Mouse (Mus musculus): Measurements from ENCODE around the gene Tm2d3. TPM values are rescaled to one million over a fixed set of nuclear protein-coding genes. Genes with fewer than 3 reads are reported as not detected.

Tm2d3 gene
- polyA plus RNA-seq (2014; fragmentation: Nextera tagmentation; extraction: Ambion mirVana) = 87.3 and 90.8 TPM in 2 replicates

DNA sequence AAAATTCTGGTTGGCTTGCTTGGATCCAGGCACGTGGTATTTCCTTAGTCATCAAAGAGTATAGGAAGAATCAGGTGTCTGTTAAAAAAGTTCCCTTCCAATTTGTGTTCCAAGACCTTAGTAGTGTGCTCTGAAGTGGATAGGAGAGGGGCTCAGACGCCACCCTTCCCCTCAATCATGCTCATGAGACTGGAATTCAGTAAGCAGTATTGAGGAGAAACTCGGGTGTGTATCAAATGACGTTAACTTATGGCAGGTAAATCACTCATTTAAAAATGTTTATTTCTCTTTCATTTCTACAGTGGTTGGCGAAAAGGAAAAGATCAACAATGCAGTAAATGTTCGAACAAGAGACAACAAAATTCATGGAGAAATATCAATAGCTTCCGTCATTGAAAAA, at the start of gene Tm2d3:
Tm2d3 (plus strand) TSS at position 301 of the 400 bp plus-strand sequence.
- H3K4me3 ChIP-seq (ENCODE audit: low read depth, low read length) = no peak within 1 kb of the TSS
- ATAC-seq (replicated peaks; ENCODE audit: low FRiP score, low TSS enrichment, low read depth) (no peak), DNase-seq (ENCODE audit: low spot score) (no peak)
- H3K9ac ChIP-seq (ENCODE audit: low read length) = no peak within 1 kb of the TSS
- no peaks in the 10 kb centered on the region for H3K27me3 ChIP-seq (replicated peaks; ENCODE audit: control insufficient read depth, insufficient read depth, low read length)
- peaks cover 5% of the 10 kb centered on the region for H3K36me3 ChIP-seq (ENCODE audit: control insufficient read depth, insufficient read depth, low read length)
- no peak within 1 kb of the TSS for H3K27ac ChIP-seq (ENCODE audit: low read depth)
- no peaks in the 10 kb centered on the region for H3K9me3 ChIP-seq (ENCODE audit: control insufficient read depth, low read length)
- no peak within 1 kb of the TSS for H3K4me2 ChIP-seq (ENCODE audit: low read length)
- 85% methylated on average over 7 of the region's 7 CpGs for WGBS
- H3K4me1 ChIP-seq (replicated peaks; ENCODE audit: control insufficient read depth, insufficient read depth, low read length) = peaks cover 9% of the 10 kb centered on the region

DNA sequence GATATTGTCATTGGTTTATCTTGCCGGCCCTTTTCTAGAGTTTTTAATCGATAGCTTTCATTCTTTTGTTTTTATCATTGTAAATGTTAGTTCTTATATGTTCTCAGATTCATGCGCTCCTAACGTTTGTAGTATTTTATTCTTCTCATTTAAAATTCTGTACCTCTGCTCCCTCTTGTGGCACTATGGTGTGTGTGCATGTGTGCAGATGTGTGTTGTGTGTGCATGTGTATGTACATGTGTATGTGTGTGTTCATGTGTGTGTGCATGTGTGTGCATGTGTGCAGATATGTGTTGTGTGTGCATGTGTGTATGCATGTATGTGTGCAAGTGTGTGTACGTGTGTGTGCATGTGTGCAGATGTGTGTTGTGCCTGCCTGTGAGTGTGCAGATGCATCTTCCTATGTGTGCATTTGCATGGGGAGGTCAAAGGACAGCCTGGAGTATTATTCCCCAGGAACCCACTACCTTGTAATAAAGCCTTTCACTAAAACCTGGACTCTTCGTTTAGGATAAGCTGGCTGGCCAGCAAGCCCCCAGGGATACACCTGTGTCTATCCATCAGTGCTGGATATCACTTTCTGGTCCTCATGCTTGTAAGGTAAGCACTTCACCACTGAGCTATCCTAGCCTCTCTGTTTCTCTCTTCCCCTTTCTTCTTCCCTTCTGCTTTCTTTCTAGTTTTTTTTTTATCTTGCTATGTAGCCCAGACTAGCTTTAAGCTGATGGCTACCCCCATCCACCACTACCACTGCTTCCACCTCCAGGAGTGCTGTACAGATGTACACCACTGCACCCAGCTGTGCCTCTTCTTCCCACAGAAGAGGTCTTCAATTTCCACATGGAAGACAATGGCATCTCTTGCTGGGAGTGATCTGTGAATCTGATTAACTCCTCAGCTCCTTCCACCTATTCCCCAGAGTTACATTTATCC, 48.3 kb upstream of the Tm2d3 start:
- peak; percentile 34 for DNase-seq (ENCODE audit: low spot score)
- ATAC-seq (replicated peaks; ENCODE audit: low FRiP score, low TSS enrichment, low read depth) = no peak
- Histone ChIP-seq H3K4me1 (replicated peaks; ENCODE audit: control insufficient read depth, insufficient read depth, low read length) (no peaks in the 10 kb centered on the region), H3K9ac (ENCODE audit: low read length) (no peak overlapping the region), H3K27ac (ENCODE audit: low read depth) (no peak overlapping the region), H3K4me2 (ENCODE audit: low read length) (no peak overlapping the region), H3K27me3 (replicated peaks; ENCODE audit: control insufficient read depth, insufficient read depth, low read length) (peaks cover 10% of the 10 kb centered on the region; the same call in 1 of the 2 replicates), H3K9me3 (ENCODE audit: control insufficient read depth, low read length) (no peaks in the 10 kb centered on the region), H3K4me3 (ENCODE audit: low read depth, low read length) (no peak overlapping the region), H3K36me3 (ENCODE audit: control insufficient read depth, insufficient read depth, low read length) (no peaks in the 10 kb centered on the region)
- WGBS = 70% methylated on average over 6 of the region's 6 CpGs

- WGBS = 29% methylated on average over 6 of the region's 6 CpGs
- Histone ChIP-seq H3K36me3 (ENCODE audit: control insufficient read depth, insufficient read depth, low read length) (no peaks in the 10 kb centered on the region), H3K4me2 (ENCODE audit: low read length) (peak overlapping the region; percentile 67), H3K4me3 (ENCODE audit: low read depth, low read length) (peak overlapping the region; percentile 54), H3K27ac (ENCODE audit: low read depth) (no peak overlapping the region), H3K9me3 (ENCODE audit: control insufficient read depth, low read length) (no peaks in the 10 kb centered on the region), H3K27me3 (replicated peaks; ENCODE audit: control insufficient read depth, insufficient read depth, low read length) (peaks cover 10% of the 10 kb centered on the region; the same call in 1 of the 2 replicates), H3K4me1 (replicated peaks; ENCODE audit: control insufficient read depth, insufficient read depth, low read length) (no peaks in the 10 kb centered on the region), H3K9ac (ENCODE audit: low read length) (no peak overlapping the region)
- ATAC-seq (replicated peaks; ENCODE audit: low FRiP score, low TSS enrichment, low read depth) (no peak; the same call in 1 of the 2 replicates), DNase-seq (ENCODE audit: low spot score) (peak; percentile 37)
These were observed 47.0 kb upstream of the Tm2d3 start for GRCm38 (mm10) chr7:65643861-65644421.

- H3K27me3 ChIP-seq (replicated peaks; ENCODE audit: control insufficient read depth, insufficient read depth, low read length) = peaks cover 10% of the 10 kb centered on the region; the same call in 1 of the 2 replicates
- under 1% methylated on average over 64 of the region's 64 CpGs for WGBS
These were observed 46.2 kb upstream of the Tm2d3 start, which contains the start of gene Tarsl2 for GRCm38 (mm10) chr7:65644643-65645351. Gene Tarsl2, plus strand, starts transcription at chr7:65644898.

GRCm38 (mm10) chr7:65645996-65646395, 45.0 kb upstream of the Tm2d3 start:
- Histone ChIP-seq H3K4me2 (ENCODE audit: low read length) (no peak overlapping the region), H3K4me1 (replicated peaks; ENCODE audit: control insufficient read depth, insufficient read depth, low read length) (no peaks in the 10 kb centered on the region), H3K27ac (ENCODE audit: low read depth) (no peak overlapping the region), H3K9ac (ENCODE audit: low read length) (no peak overlapping the region), H3K9me3 (ENCODE audit: control insufficient read depth, low read length) (no peaks in the 10 kb centered on the region), H3K36me3 (ENCODE audit: control insufficient read depth, insufficient read depth, low read length) (no peaks in the 10 kb centered on the region), H3K4me3 (ENCODE audit: low read depth, low read length) (no peak overlapping the region), H3K27me3 (replicated peaks; ENCODE audit: control insufficient read depth, insufficient read depth, low read length) (peaks cover 10% of the 10 kb centered on the region; the same call in 1 of the 2 replicates)
- WGBS = 94% methylated on average over 8 of the region's 8 CpGs
- ATAC-seq (replicated peaks; ENCODE audit: low FRiP score, low TSS enrichment, low read depth) (no peak), DNase-seq (ENCODE audit: low spot score) (peak; percentile 28)

More at GRCm38 (mm10) chr7:65644643-65645351, 46.2 kb upstream of the Tm2d3 start, which contains the start of gene Tarsl2:
- no peaks in the 10 kb centered on the region for H3K9me3 ChIP-seq (ENCODE audit: control insufficient read depth, low read length)
- no peaks in the 10 kb centered on the region for H3K36me3 ChIP-seq (ENCODE audit: control insufficient read depth, insufficient read depth, low read length)
- peak within 1 kb of the TSS; percentile 54 for H3K4me3 ChIP-seq (ENCODE audit: low read depth, low read length)
- H3K27ac ChIP-seq (ENCODE audit: low read depth) = peak within 1 kb of the TSS; percentile 28
- H3K9ac ChIP-seq (ENCODE audit: low read length) = peak within 1 kb of the TSS; percentile 45
- H3K4me1 ChIP-seq (replicated peaks; ENCODE audit: control insufficient read depth, insufficient read depth, low read length) = no peaks in the 10 kb centered on the region
- peak; percentile 97 for ATAC-seq (replicated peaks; ENCODE audit: low FRiP score, low TSS enrichment, low read depth)
- H3K4me2 ChIP-seq (ENCODE audit: low read length) = peak within 1 kb of the TSS; percentile 67
- DNase-seq (ENCODE audit: low spot score) = peak; percentile 96

GRCm38 (mm10) chr7:65650662-65651061, 40.3 kb upstream of the Tm2d3 start:
- Histone ChIP-seq H3K4me3 (ENCODE audit: low read depth, low read length) (no peak overlapping the region), H3K4me2 (ENCODE audit: low read length) (no peak overlapping the region), H3K27me3 (replicated peaks; ENCODE audit: control insufficient read depth, insufficient read depth, low read length) (no peaks in the 10 kb centered on the region), H3K9me3 (ENCODE audit: control insufficient read depth, low read length) (no peaks in the 10 kb centered on the region), H3K4me1 (replicated peaks; ENCODE audit: control insufficient read depth, insufficient read depth, low read length) (no peaks in the 10 kb centered on the region), H3K9ac (ENCODE audit: low read length) (no peak overlapping the region), H3K27ac (ENCODE audit: low read depth) (no peak overlapping the region), H3K36me3 (ENCODE audit: control insufficient read depth, insufficient read depth, low read length) (0 out of 2 replicates have a peak, but pooled peaks cover 4% of the 10 kb centered on the region)
- DNase-seq (ENCODE audit: low spot score) (no peak), ATAC-seq (replicated peaks; ENCODE audit: low FRiP score, low TSS enrichment, low read depth) (no peak)
- WGBS = 89% methylated on average over 4 of the region's 4 CpGs

- Histone ChIP-seq H3K4me1 (replicated peaks; ENCODE audit: control insufficient read depth, insufficient read depth, low read length) (no peaks in the 10 kb centered on the region), H3K4me2 (ENCODE audit: low read length) (no peak overlapping the region), H3K27me3 (replicated peaks; ENCODE audit: control insufficient read depth, insufficient read depth, low read length) (no peaks in the 10 kb centered on the region), H3K27ac (ENCODE audit: low read depth) (no peak overlapping the region), H3K9ac (ENCODE audit: low read length) (no peak overlapping the region), H3K9me3 (ENCODE audit: control insufficient read depth, low read length) (no peaks in the 10 kb centered on the region), H3K36me3 (ENCODE audit: control insufficient read depth, insufficient read depth, low read length) (0 out of 2 replicates have a peak, but pooled peaks cover 4% of the 10 kb centered on the region), H3K4me3 (ENCODE audit: low read depth, low read length) (no peak overlapping the region)
- ATAC-seq (replicated peaks; ENCODE audit: low FRiP score, low TSS enrichment, low read depth) (no peak), DNase-seq (ENCODE audit: low spot score) (no peak)
- WGBS = 89% methylated on average over 2 of the region's 2 CpGs
These were observed 33.4 kb upstream of the Tm2d3 start for GRCm38 (mm10) chr7:65657490-65658120.
